Mouse (Mus musculus): ENCODE measurements around the gene Urb2. TPM values are rescaled to one million over a fixed set of nuclear protein-coding genes. Genes with fewer than 3 reads are reported as not detected.
"Not testable (repeated sequence)": the region's sequence is repeated elsewhere in the genome, so short reads cannot be mapped to it uniquely, and the experiment has no call there.

Urb2 gene
- polyA plus RNA-seq, 1 experiment from 2014 or later: 1.2 TPM

GRCm38 (mm10) chr8:124011580-124011979 lies 9.7 kb upstream of the Urb2 start:
- 38% methylated on average over 3 of the region's 3 CpGs for WGBS (ENCODE audit: insufficient replicate concordance)
- Histone ChIP-seq H3K4me3 (ENCODE audit: low read depth, low read length) (no peak overlapping the region), H3K36me3 (replicated peaks; ENCODE audit: insufficient read depth, low read length) (peaks cover 33% of the 10 kb centered on the region), H3K9me3 (ENCODE audit: low read length) (no peaks in the 10 kb centered on the region), H3K4me1 (ENCODE audit: insufficient read depth) (peaks cover 17% of the 10 kb centered on the region), H3K4me2 (ENCODE audit: low read depth, low read length) (no peak overlapping the region), H3K27ac (ENCODE audit: low read depth) (no peak overlapping the region), H3K9ac (replicated peaks) (no peak overlapping the region), H3K27me3 (ENCODE audit: insufficient read depth, low read length) (no peaks in the 10 kb centered on the region)
- DNase-seq (no peak), ATAC-seq (no peak)
- TF ChIP-seq EP300 (IDR thresholded peaks at IDR 0.05; ENCODE audit: low read depth) (no peak), CTCF (IDR thresholded peaks at IDR 0.05; ENCODE audit: low read depth) (no peak)

GRCm38 (mm10) chr8:124011989-124012586 lies 9.2 kb upstream of the Urb2 start:
- no peak overlapping the region for H3K27ac ChIP-seq (ENCODE audit: low read depth)
- TF ChIP-seq EP300 (IDR thresholded peaks at IDR 0.05; ENCODE audit: low read depth) (no peak), CTCF (IDR thresholded peaks at IDR 0.05; ENCODE audit: low read depth) (no peak)
- WGBS (ENCODE audit: insufficient replicate concordance): 93% methylated on average over 3 of the region's 3 CpGs

GRCm38 (mm10) chr8:124014299-124014698 lies 7.0 kb upstream of the Urb2 start:
- not testable (repeated sequence) for H3K36me3 ChIP-seq (replicated peaks; ENCODE audit: insufficient read depth, low read length); H3K4me3 ChIP-seq (ENCODE audit: low read depth, low read length); H3K4me2 ChIP-seq (ENCODE audit: low read depth, low read length); H3K9ac ChIP-seq (replicated peaks); H3K9me3 ChIP-seq (ENCODE audit: low read length); ATAC-seq; DNase-seq; H3K27me3 ChIP-seq (ENCODE audit: insufficient read depth, low read length)
- Histone ChIP-seq H3K4me1 (ENCODE audit: insufficient read depth) (peaks cover 34% of the 10 kb centered on the region), H3K27ac (ENCODE audit: low read depth) (peak overlapping the region; percentile 34; the same call in 1 of the 2 replicates)
- WGBS (ENCODE audit: insufficient replicate concordance): 84% methylated on average over 7 of the region's 7 CpGs

More at GRCm38 (mm10) chr8:124011989-124012586, 9.2 kb upstream of the Urb2 start:
- Histone ChIP-seq H3K36me3 (replicated peaks; ENCODE audit: insufficient read depth, low read length) (peaks cover 28% of the 10 kb centered on the region), H3K9ac (replicated peaks) (no peak overlapping the region), H3K27me3 (ENCODE audit: insufficient read depth, low read length) (no peaks in the 10 kb centered on the region), H3K4me1 (ENCODE audit: insufficient read depth) (peaks cover 17% of the 10 kb centered on the region), H3K9me3 (ENCODE audit: low read length) (no peaks in the 10 kb centered on the region), H3K4me2 (ENCODE audit: low read depth, low read length) (no peak overlapping the region), H3K4me3 (ENCODE audit: low read depth, low read length) (no peak overlapping the region)
- DNase-seq (no peak), ATAC-seq (no peak)

GRCm38 (mm10) chr8:124014751-124015150 lies 6.6 kb upstream of the Urb2 start:
- WGBS (ENCODE audit: insufficient replicate concordance): 57% methylated on average over 3 of the region's 3 CpGs
- Histone ChIP-seq H3K27ac (ENCODE audit: low read depth) (peak overlapping the region; percentile 34; the same call in 1 of the 2 replicates), H3K36me3 (replicated peaks; ENCODE audit: insufficient read depth, low read length) (0 out of 2 replicates have a peak, but pooled peaks cover 4% of the 10 kb centered on the region), H3K9me3 (ENCODE audit: low read length) (no peaks in the 10 kb centered on the region), H3K4me1 (ENCODE audit: insufficient read depth) (peaks cover 39% of the 10 kb centered on the region), H3K4me2 (ENCODE audit: low read depth, low read length) (no peak overlapping the region), H3K9ac (replicated peaks) (no peak overlapping the region), H3K27me3 (ENCODE audit: insufficient read depth, low read length) (no peaks in the 10 kb centered on the region), H3K4me3 (ENCODE audit: low read depth, low read length) (no peak overlapping the region)
- TF ChIP-seq CTCF (IDR thresholded peaks at IDR 0.05; ENCODE audit: low read depth) (no peak), EP300 (IDR thresholded peaks at IDR 0.05; ENCODE audit: low read depth) (no peak)
- ATAC-seq (no peak), DNase-seq (no peak)

- Histone ChIP-seq H3K4me3 (ENCODE audit: low read depth, low read length) (peak overlapping the region; percentile 95), H3K4me1 (ENCODE audit: insufficient read depth) (peaks cover 39% of the 10 kb centered on the region), H3K36me3 (replicated peaks; ENCODE audit: insufficient read depth, low read length) (peaks cover 9% of the 10 kb centered on the region), H3K27me3 (ENCODE audit: insufficient read depth, low read length) (no peaks in the 10 kb centered on the region), H3K4me2 (ENCODE audit: low read depth, low read length) (peak overlapping the region; percentile 76), H3K27ac (ENCODE audit: low read depth) (peak overlapping the region; percentile 95), H3K9ac (replicated peaks) (peak overlapping the region; percentile 93), H3K9me3 (ENCODE audit: low read length) (no peaks in the 10 kb centered on the region)
- peak; percentile 35 for ATAC-seq
- WGBS (ENCODE audit: insufficient replicate concordance): 9% methylated on average over 13 of the region's 13 CpGs
- TF ChIP-seq CTCF (IDR thresholded peaks at IDR 0.05; ENCODE audit: low read depth) (no peak), EP300 (IDR thresholded peaks at IDR 0.05; ENCODE audit: low read depth) (no peak)
- peak; percentile 59 for DNase-seq
Observed at GRCm38 (mm10) chr8:124019782-124020181, 1.5 kb upstream of the Urb2 start.

GRCm38 (mm10) chr8:124020439-124021236 lies 670 bp upstream of the Urb2 start:
- H3K4me3 ChIP-seq (ENCODE audit: low read depth, low read length): peak overlapping the region; percentile 95
- TF ChIP-seq EP300 (IDR thresholded peaks at IDR 0.05; ENCODE audit: low read depth): no peak
- TF ChIP-seq CTCF (IDR thresholded peaks at IDR 0.05; ENCODE audit: low read depth): peak; percentile 16; the same call in 1 of the 2 replicates
- ATAC-seq: peak; percentile 88

More at GRCm38 (mm10) chr8:124020439-124021236, 670 bp upstream of the Urb2 start:
- Histone ChIP-seq H3K9me3 (ENCODE audit: low read length) (no peaks in the 10 kb centered on the region), H3K36me3 (replicated peaks; ENCODE audit: insufficient read depth, low read length) (peaks cover 12% of the 10 kb centered on the region), H3K27ac (ENCODE audit: low read depth) (peak overlapping the region; percentile 95), H3K4me2 (ENCODE audit: low read depth, low read length) (peak overlapping the region; percentile 76), H3K9ac (replicated peaks) (peak overlapping the region; percentile 93), H3K27me3 (ENCODE audit: insufficient read depth, low read length) (no peaks in the 10 kb centered on the region), H3K4me1 (ENCODE audit: insufficient read depth) (peaks cover 38% of the 10 kb centered on the region)
- WGBS (ENCODE audit: insufficient replicate concordance): under 1% methylated on average over 52 of the region's 87 CpGs
- DNase-seq: no peak
